Mouse (Mus musculus): ENCODE measurements around the gene Kif3c. TPM values are rescaled to one million over a fixed set of nuclear protein-coding genes. Genes with fewer than 3 reads are reported as not detected.
A peak's percentile ranks its signal among the peaks of the same experiment; 100 is the strongest.

Gene Kif3c
- total RNA-seq (2021) = 1 to 10 TPM; 5.5 to 5.8 TPM

GRCm38 (mm10) chr12:3364508-3365448 lies at the start of gene Kif3c:
TSS of gene Kif3c (plus strand) at chr12:3365132.
- peak; percentile 78 to 79 for DNase-seq
- intact Hi-C loops (cut with DNase I) = loop anchor here (5.0 kb wide), 1 partner anchor 127 kb away; no protein-coding TSS in a partner anchor

GRCm38 (mm10) chr12:3316083-3316482 lies 48.8 kb upstream of the Kif3c start:
- peak; percentile 32 to 33 for DNase-seq
- intact Hi-C loops (cut with DNase I) = no loop called here

GRCm38 (mm10) chr12:3316937-3317336 lies 48.0 kb upstream of the Kif3c start:
- no peak for DNase-seq
- intact Hi-C loops (cut with DNase I) = no loop called here

DNA sequence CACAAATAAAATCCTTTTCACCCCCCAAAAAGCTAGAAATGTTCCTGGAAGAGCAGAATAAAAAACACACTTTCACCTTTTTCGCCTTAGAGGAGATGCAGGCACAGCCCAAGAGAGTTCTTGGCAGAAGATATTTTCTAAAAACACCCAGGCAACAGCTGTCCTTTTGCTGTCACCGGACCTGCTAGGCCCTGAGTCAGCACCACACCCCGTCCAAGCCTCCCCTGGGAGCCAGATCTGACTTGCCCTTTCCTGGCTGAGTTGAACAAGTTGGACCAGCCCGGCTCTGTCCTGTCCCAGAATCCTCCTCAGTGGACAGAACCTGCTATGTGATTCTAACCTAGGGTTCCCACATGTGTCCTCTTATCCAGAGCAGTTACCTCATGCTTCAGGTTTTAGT lies 45.6 kb upstream of the Kif3c start:
- intact Hi-C loops (cut with DNase I) = no loop called here
- peak; percentile 58 to 66 for DNase-seq

DNA sequence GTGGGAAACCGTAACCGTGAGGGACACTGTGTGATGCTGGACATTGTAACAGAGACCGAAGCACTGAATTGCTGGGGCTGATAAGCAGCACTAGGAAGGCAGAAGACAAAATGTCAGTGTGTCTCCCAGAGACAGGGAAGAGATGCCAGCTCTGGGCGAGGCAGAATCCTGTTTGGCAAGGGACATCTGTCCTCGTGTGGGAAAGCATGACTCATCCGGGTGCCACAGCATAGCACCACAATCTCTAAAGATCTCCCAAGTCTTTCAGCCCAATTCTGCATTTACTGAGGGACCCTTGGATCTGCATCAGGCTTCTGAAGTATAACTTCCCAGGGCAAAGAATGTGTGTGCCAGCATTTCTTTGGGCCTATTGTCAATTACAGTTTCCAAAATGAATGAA lies 41.7 kb upstream of the Kif3c start:
- DNase-seq = peak; percentile 3 to 12

GRCm38 (mm10) chr12:3325232-3325631 lies 39.7 kb upstream of the Kif3c start:
- no peak for DNase-seq
- intact Hi-C loops (cut with DNase I) = no loop called here

More for the DNA sequence above, 41.7 kb upstream of the Kif3c start:
- intact Hi-C loops (cut with DNase I) = no loop called here

GRCm38 (mm10) chr12:3329677-3330076 lies 35.3 kb upstream of the Kif3c start:
- intact Hi-C loops (cut with DNase I) = no loop called here
- DNase-seq = no peak

- intact Hi-C loops (cut with DNase I) = no loop called here
- DNase-seq = no peak
Observed at GRCm38 (mm10) chr12:3338931-3339330, 26.0 kb upstream of the Kif3c start.

GRCm38 (mm10) chr12:3344155-3344554 lies 20.8 kb upstream of the Kif3c start:
- no peak for DNase-seq
- intact Hi-C loops (cut with DNase I) = no loop called here

DNA sequence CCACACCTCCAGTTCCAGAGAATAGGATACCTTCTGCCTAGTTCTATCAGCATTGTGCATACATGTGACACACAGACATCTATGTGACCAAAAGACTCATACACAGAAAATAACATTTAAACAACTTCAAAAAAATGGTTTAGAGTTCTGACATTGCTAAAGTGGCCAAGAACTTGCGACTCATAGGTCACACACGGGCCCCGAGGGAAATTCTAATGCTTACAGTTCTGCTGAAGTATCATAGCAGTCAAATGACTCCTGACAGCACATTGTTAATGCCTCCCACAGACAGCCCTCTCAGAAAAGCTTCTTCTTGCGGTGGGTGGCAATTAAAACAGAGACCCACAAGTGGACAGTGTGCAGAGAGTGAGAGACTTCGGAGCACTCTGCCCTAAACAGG lies 19.9 kb upstream of the Kif3c start:
- DNase-seq = no peak
- intact Hi-C loops (cut with DNase I) = no loop called here

DNA sequence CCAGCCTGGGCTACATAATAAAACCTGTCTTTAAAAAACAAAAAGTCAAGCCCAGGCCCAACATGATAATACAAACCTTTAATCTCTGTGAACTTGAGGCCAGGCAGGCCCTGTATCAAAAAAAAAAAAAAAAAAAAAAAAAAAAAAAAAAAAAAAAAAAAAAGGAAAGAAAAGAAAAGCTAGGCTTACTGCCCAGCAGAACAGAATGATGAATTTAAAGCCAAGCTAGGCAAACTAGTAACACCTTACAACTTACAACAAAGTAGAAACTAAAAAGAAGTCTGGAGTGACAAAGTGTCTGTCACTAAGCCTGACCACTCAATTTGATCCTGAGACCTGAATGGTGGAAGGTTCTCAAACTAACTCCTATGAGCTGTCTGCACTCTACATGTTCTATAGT lies 17.2 kb upstream of the Kif3c start:
- no peak for DNase-seq

DNA sequence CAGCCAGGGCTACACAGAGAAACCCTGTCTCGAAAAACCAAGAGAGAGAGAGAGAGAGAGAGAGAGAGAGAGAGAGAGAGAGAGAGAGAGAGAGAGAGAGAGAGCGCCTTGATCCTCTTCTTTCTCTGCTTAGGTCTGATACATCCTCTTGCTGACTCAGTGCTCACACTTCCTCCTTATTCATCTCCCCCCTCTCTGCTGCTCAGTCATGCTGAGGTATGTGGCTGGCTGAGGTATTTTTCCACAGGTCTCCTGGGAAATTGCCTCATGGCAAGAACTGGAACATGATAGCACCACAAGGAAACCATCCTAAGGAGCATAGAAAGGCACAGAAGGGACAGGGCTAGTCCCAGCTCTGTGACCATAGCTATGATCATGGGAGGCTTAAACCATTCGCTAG lies 15.5 kb upstream of the Kif3c start:
- DNase-seq = no peak
- intact Hi-C loops (cut with DNase I) = no loop called here

More for the DNA sequence above, 17.2 kb upstream of the Kif3c start:
- intact Hi-C loops (cut with DNase I) = no loop called here

GRCm38 (mm10) chr12:3350136-3350535 lies 14.8 kb upstream of the Kif3c start:
- intact Hi-C loops (cut with DNase I) = no loop called here
- DNase-seq = peak; percentile 33 to 35

DNA sequence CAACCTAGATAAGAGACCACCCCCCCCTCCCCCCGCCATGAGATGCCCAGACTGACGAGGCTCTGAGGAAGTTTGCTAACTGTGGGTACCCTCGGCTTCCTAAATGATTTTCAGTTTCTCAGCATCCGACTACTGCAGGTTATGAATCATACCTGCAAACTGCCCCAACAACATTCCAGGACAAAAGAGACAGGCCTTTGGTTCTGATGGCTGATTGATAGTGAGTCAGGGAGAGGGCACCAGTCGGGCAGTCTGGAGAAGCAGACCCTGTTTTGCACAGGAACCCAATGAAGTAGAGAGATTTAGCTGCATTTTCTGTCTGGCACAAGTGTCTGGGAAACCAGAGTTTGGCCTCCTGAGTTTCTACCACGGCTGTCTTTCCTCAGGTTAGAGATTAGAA lies 12.7 kb upstream of the Kif3c start:
- intact Hi-C loops (cut with DNase I) = no loop called here
- DNase-seq = no peak

- intact Hi-C loops (cut with DNase I) = loop anchor here (5.0 kb wide), 2 partner anchors 43 to 103 kb away; no protein-coding TSS in a partner anchor
- no peak for DNase-seq
Observed at GRCm38 (mm10) chr12:3355068-3355467, 9.9 kb upstream of the Kif3c start.

- DNase-seq = no peak
- intact Hi-C loops (cut with DNase I) = loop anchor here (5.0 kb wide), 2 partner anchors 45 to 105 kb away; no protein-coding TSS in a partner anchor
Observed at GRCm38 (mm10) chr12:3356824-3357223, 8.1 kb upstream of the Kif3c start.

DNA sequence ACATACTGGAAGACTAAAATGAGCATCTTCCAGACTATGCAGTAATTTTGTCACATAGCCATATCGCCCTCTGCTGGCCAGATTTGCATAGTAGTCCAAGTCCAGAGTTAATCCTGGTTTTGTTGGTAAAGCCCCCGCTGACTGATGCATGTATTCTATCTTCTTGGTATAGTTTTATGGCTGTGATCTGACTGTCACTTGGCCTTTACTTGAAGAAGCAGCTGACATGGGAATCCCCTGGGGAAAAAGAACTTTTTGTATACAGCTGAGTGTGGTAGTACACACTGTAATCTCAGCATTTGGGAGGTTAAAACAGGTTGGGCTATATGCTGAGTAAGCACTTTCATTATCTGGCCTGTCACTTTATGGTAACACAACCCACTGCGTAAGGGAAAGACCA lies 5.6 kb upstream of the Kif3c start:
- intact Hi-C loops (cut with DNase I) = loop anchor here (1.0 to 5.0 kb wide), 4 partner anchors 31 to 262 kb away; no protein-coding TSS in a partner anchor
- peak; percentile 81 to 90 for DNase-seq

GRCm38 (mm10) chr12:3360043-3360442 lies 4.9 kb upstream of the Kif3c start:
- intact Hi-C loops (cut with DNase I) = loop anchor here (5.0 kb wide), 1 partner anchor 123 kb away; no protein-coding TSS in a partner anchor

DNA sequence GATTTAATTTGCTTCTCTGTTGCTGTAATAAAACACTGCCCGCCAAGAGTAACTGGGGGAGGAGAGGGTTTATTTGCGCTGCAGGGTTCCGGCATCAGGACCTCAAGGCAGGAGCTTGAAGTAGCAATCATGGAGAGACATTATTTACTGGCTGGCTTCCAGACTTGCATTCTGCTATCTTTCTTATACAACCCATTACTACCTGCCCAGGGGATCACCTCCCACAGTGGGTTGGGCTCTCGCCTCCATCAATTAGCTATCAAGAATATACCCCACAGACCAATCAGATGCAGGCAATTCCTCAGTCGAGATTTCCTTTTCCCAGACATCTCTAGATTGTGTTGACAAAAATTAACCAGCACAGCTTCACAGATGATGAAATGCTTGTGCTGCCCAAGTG lies 856 bp upstream of the Kif3c start:
- no peak for DNase-seq
- intact Hi-C loops (cut with DNase I) = loop anchor here (5.0 kb wide), 1 partner anchor 127 kb away; no protein-coding TSS in a partner anchor

More at GRCm38 (mm10) chr12:3360043-3360442, 4.9 kb upstream of the Kif3c start:
- no peak for DNase-seq

GRCm38 (mm10) chr12:3365449-3366189 lies 687 bp downstream of the Kif3c start:
- intact Hi-C loops (cut with DNase I) = no loop called here

More at GRCm38 (mm10) chr12:3365449-3366189, 687 bp downstream of the Kif3c start:
- peak in 1 of 2 experiments; percentile 15 for DNase-seq

Measured in heart, postnatal 10 days (tissue).